Mouse (Mus musculus) cerebellum, adult (tissue): ENCODE measurements around the gene Slc38a10.

Experiments used
- ATAC-seq: cut with Nextera tagmentation; 2 replicates; pipeline ENCODE4 v1.9.2; 2017; ENCODE audit warnings: mild to moderate bottlenecking, moderate library complexity, mixed read lengths; ENCODE audit not compliant: insufficient number of reproducible peaks, low FRiP score, low TSS enrichment

Gene Slc38a10

GRCm38 (mm10) chr11:120109558-120110210 lies 41.5 kb downstream of the Slc38a10 start:
- no peak for ATAC-seq

GRCm38 (mm10) chr11:120107796-120108195 lies 43.4 kb downstream of the Slc38a10 start:
- ATAC-seq = no peak

GRCm38 (mm10) chr11:120107026-120107425 lies 44.1 kb downstream of the Slc38a10 start:
- no peak for ATAC-seq

DNA sequence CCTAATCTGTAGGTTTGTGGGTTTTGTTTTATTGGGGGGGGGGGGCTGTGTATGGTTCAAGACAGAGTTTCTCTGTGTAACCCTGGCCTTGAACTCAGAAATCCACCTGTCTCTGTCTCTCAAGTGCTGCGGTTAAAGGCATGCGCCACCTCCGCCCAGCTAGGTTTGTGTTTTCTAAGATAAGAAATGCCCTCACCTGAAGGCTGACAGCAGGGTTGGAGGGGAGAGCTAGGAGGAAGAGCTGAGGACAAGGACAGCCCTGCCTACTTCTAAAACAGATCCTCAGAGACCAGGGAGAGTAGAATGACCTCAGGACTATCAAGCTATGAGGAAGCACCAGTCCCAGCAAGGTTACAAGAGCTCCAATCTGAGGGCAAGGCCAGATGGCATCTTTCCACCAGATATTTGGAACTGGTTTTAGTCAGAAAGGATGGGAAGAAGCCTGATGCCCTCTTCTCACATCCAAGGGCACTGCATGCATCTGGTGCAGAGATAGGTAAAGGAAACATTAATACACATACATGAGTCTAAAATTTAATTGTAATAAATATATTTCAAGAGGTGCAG lies 47.6 kb downstream of the Slc38a10 start:
- no peak for ATAC-seq

GRCm38 (mm10) chr11:120101036-120101435 lies 50.1 kb downstream of the Slc38a10 start:
- ATAC-seq = no peak

DNA sequence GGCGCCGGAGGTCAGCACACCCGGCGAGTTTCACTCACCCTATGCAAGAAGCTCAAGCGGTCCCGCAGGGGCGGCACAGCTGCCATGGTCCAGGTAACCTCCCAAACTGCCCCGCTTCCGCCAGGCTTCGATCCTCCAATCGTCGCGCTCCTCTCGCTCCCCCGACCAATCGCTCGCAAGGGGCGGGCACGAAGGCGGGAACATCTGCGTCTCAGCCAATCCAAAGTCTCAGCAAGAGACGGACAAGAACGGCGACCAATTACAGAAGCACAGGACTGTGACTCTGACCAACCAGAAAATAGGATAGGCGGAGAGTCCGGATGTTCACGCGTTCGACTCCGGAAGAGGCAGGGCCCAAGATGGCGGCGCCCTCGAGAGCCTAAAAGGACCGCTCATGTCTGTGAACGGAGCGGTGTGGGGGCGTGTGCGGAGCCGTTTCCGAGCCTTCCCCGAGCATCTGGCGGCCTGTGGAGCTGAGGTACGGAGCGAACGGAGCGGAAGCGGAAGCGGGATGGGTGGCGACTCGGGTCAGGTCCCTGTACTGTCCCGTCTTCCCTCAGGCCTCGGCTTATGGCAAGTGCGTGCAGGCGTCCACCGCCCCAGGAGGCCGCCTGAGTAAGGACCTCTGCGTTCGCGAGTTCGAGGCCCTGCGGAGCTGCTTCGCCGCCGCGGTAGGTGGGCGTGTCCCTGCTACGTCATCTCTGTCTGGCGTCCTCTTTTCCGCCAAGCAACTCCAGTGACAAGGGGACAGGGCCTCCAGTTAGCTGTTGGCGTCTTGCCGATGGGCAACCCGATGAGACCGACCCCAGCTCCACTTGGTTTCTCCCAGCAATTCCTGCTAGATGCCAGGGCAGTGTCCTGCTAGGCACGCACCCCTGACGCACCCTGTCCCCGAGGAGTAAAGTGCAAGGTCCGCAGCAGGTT lies 52.3 kb downstream of the Slc38a10 start, which contains the start of the genes Tepsin and Ndufaf8:
TSS of gene Tepsin (minus strand) at position 144 of the 924 bp plus-strand sequence.
TSS of gene Ndufaf8 (plus strand) at position 341 of the 924 bp plus-strand sequence.
- ATAC-seq = peak; percentile 98

GRCm38 (mm10) chr11:120092817-120093591 lies 58.1 kb downstream of the Slc38a10 start:
- no peak for ATAC-seq

DNA sequence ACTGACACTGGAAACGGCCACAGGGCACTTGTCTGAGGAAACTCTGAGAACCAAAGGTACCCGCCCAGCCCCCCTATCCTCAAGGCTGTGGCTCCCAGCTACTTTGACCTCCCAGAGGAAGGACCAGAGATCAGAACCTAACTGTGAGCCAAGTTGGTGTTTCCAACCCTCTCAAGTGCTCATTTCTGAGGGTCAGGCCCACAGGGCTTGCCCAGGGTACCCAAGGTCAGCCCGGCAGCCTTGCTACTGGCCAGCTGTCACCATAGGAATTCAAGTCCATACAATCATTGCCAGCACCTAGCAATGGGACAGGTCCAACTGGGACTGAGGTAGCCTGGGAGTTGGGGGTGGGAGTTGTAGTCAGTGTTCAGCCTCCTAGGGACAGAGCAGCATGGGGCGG lies 60.5 kb downstream of the Slc38a10 start:
- no peak for ATAC-seq

DNA sequence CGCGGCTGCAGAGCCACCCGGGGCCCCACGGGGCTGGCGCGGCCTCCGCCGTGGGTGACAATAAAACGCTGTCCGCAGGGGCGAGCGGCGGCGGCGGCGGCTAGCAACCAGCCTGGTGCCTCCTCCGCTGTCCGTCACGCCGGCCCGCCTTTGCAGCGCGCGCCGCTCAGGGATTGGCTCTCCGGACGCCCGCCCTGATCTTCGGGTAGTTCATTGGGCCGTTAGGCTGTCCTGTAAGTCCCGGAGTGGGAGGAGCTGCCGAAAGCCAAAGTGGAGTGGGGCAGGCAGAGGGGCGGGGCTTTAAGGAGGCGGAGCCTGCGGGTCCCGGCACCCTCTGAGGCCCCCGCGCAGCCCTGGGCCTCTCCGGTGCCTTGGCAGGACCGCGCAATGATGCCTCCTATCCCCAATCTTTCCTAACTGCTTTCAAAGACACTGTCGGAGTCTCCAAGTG lies 64.4 kb downstream of the Slc38a10 start, which contains the start of gene Cep131:
TSS of gene Cep131 (minus strand) at position 126 of the 451 bp plus-strand sequence.
- peak; percentile 98 for ATAC-seq

DNA sequence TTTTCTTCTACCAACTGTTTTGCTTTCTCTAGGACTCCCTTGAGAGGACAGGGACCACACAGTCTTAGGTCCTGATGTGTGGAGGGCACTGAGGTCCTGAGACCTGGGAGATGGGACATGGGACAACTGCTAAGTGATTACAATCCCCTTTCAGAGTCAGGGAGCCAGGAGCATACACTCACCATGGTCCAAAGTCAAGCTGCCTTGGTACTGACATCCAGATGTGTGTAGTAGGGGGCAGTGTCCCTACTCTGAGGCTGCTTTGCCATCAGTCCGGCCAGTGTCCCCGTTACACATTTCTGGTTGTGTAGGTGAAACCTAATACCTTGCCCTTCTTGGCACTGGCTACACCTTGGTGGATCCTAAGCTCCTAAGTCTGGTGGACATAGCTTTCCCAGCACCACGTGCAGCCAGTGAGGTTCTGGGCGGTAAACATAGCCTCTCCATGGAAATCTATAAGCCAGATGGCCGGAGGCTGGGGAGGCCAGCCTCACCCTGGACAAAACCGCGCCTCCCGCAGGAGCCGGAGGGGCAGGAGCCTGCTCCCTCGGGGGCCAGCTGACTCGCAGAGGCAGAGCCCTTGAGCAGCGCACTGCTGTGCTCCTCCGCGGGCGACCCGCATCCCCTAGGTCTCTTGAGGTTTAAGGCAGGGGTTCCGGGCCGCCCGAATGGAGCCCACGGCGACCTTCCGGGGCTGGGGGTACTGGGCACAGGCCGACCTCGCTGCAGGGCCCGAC lies 65.1 kb downstream of the Slc38a10 start:
- peak; percentile 47; the same call in 1 of the 2 replicates for ATAC-seq

DNA sequence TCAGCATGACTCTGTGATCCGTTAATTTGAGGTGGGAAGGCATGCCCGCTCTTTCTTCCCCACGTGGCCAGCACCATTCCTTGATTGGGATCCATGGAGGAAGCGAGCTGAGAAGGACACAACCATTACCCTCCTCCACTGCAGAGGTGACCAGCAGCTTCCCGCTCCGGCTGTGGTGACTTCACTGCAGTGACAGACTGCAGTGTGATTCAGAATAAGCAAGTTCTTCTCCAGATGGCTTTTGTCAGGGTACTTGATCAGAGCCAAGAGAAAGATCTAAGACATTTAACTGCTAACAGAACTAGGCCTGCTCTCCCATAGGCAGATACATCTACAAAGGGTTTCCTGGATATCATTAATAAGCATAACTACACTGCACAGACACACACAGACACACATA lies 70.9 kb downstream of the Slc38a10 start:
- no peak for ATAC-seq

DNA sequence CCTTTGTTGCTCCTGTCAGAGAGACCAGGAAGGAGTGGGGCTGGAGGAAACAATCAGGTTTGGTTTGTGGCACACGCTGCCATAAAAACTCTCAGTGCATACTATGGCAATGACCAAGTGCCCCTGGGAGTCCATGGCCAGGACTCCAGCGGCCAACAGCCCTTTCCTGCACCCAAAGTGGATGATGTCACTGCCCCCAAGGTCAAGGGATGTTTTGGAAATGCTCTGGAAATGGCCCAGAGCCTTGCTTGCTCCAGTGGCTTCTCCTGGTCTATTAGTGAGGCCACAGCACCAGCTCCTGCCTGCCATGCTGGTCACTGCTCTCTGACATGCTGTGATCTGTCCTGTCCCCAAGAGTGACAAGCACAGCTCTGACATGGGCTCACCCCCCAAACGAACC lies 75.0 kb downstream of the Slc38a10 start:
- no peak for ATAC-seq

GRCm38 (mm10) chr11:120072986-120073647 lies 78.0 kb downstream of the Slc38a10 start:
- ATAC-seq = no peak

DNA sequence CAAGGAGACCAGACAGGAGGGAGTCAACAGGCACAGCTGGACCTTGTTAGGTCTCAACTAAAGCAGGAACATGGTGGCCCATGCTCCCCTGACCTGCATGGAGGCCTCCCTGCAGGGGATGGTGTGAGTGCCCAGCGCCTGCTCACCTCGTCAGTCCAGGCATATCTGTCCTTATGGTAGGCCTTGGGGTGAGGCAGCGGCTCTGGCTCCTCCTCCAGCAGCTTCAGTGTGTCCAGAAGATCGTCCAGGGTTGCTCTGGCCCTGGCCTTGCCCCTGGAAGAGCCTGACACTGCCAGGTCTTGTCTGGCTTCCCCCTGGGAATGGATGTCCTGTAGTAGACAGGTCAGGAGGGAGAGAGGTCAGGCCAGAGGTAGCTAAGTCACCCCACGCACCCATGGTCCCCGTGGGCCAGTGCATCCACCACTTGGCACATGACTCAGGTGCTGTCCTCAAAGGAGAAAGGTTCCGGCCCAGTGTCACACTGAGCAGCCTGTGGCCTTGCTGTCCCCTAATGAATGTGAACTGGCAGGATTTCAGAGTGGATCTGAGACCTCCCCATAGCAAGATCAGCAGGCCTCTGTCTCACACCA lies 79.3 kb downstream of the Slc38a10 start:
- no peak for ATAC-seq

DNA sequence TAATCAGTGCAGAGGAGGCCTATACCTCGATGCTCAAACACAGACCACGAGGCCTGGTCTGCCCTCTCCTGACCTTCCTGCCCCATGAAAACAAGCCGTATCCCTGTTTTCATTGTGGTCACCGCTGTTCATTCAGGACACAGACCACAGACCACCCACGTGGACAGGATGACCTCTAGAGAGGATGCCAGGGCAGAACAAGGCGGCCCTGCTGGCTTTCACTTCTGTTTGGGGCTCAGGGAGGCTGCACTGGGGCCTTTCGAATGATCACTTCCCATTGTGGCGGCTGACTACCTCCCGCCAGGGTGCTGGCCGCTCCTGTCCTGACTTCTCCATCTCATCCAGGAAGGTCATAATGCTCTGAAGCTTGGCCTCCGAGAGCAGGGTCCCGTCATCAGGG lies 80.1 kb downstream of the Slc38a10 start:
- ATAC-seq = no peak

- no peak for ATAC-seq
Observed at GRCm38 (mm10) chr11:120070286-120070930, 80.7 kb downstream of the Slc38a10 start.

DNA sequence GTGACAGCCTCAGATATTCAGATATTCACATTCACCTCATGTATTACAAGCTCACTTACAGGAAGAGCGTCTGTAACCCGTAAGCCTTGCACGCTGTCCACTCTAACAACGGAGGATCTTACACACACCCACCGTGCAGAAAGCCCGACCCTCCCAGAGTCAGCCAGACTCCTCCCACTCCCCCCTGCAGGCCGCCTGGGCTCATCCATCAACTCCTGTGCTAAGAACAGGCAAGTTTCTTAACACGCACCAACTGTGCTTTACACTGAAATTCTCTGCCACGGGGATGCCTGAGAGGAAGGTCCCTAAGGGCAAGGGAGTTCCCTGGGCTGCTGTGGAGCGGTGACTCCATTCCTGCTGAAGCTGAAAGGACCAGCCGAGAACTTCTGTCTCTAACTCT lies 81.9 kb downstream of the Slc38a10 start:
- ATAC-seq = no peak

GRCm38 (mm10) chr11:120067834-120068233 lies 83.3 kb downstream of the Slc38a10 start:
- ATAC-seq = 0 out of 2 replicates have a peak, but pooled peaks have one; percentile 32
